Mouse (Mus musculus): ENCODE data around the gene Cks1b.

Cks1b gene

DNA sequence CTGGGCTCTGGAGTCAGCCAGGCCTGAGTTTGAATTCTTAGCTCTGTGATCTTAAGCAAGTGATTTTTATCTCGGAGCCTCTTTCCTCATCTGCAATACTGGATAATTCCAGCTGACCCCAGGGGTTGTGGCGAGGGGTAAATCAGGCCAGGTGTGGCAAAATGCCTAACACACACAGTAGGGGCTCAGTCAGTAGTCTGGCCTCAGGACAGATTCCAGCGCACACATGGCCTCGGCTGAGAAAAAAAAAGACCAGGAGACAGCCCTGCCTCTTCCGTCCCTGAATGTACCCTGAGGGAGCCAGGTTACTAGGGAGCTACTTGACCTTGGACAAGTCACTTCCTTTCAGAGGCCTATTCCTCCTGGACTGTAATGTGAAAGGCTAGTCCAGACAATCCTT is 35.2 kb downstream of the Cks1b start:
- DNase-seq (ENCODE audit: low spot score in 2 of 2) = no peak

GRCm38 (mm10) chr3:89382033-89382882 is 35.9 kb downstream of the Cks1b start:
- no peak for DNase-seq (ENCODE audit: low spot score in 2 of 2)

- no peak for DNase-seq (ENCODE audit: low spot score in 2 of 2)
Observed at GRCm38 (mm10) chr3:89381233-89381632, 37.0 kb downstream of the Cks1b start.

DNA sequence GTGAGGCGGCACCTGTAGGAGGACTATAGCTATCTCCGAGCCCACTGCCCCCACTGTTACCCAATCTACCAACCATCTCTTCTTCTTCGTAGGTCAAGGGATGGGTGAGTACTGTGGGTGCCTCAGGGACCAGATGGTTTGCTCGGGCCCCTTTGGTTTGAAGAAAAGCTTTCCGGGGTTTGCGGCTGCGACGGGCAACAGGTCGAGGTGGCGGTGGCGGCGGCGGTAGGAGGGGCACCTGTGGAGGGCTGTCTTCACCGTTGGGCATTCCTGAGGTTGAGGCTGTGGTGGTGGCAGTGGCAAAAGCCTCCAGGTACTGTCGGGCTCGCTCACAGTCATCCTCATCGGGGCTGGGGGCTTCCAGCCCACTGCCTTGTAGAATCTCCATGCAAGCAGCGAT is 37.5 kb downstream of the Cks1b start:
- no peak for DNase-seq (ENCODE audit: low spot score in 2 of 2)

GRCm38 (mm10) chr3:89380291-89380690 is 37.9 kb downstream of the Cks1b start:
- no peak for DNase-seq (ENCODE audit: low spot score in 2 of 2)

- no peak for DNase-seq (ENCODE audit: low spot score in 2 of 2)
Observed at GRCm38 (mm10) chr3:89379388-89380131, 38.6 kb downstream of the Cks1b start.

DNA sequence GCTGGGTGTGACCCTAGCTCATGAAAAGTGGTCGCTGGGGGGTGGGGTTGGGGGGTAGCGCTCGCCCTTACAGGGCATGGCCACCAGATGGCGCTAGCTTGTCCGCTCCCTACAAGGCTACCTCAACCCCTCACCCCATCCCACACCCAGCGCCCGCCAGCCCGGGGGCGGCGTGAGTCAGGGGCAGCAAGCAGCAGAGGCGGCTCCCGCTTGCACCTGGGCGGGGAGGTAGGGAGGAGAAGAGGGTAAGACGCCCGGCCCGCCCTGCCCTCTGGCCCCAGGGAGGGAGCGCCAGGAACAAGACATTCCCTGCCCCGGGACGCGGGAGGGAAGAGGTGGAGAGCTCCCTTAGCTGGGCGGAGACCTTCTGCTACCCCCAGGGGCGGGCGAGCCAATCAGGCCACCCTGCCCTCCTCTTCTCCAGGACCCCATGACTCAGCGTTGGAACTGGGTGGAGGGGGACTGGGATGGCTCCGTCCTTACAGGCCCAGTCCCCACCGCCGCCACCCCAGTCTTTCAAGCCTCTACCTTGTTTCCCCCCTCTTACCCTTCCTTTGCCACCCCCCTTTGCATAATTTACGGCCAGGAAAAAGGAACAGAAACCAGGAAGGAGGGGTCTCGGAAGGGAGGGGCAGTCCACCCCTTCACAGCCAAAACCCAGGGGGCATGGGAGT is 39.7 kb downstream of the Cks1b start:
- peak in 1 of 2 experiments; percentile 57 for DNase-seq (ENCODE audit: low spot score in 2 of 2)

DNA sequence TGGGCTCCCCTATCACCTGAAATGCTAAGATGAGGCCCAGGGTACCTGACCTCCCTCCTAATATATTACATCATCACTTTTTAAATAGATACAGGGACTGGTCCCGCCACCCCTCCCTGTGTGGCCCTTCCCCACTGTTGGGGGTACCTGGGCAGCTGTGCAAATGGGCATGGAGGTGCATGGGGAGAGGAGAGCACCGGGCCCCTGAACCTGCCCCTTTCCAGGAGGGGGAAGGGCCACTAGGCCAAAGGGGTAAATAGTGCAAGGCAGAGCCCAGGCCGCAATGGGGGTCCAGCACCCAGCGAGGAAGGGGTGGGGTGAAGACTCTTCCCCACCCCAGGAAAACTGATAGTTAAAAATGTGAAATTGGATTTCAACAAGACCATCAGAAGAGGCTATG is 40.4 kb downstream of the Cks1b start:
- no peak for DNase-seq (ENCODE audit: low spot score in 2 of 2)

DNA sequence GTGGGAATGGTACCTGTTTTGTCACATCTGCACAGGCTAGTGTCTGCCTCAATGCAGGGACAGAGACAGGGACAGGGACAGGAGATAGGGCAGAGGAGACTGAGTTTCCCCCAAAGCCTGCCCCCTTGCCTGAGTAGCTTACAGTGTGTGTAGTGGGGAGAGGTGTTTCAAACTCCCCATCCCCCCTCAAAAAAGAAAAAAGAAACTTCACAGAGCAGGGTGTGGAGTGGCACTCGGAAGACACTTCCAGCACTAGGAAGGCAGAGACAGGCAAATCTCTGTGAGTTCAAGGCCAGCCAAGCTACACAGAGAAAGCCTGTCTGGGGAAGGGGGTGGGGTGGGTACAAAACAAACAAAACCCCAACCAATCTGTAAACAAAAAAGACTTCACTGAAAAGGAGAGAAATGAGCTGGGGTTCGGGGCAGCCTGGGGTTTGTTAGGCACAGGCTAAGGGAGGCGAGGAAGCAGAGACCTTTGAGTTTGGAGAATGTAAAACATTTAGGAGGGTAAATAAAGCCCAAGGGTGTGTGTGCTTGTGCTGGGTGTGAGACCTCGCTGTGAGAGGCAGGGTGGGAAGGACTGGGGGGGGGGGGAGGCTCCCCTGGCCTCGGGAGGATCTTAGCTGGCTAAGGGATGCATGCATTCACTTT is 44.5 kb downstream of the Cks1b start:
- no peak for DNase-seq (ENCODE audit: low spot score in 2 of 2)

DNA sequence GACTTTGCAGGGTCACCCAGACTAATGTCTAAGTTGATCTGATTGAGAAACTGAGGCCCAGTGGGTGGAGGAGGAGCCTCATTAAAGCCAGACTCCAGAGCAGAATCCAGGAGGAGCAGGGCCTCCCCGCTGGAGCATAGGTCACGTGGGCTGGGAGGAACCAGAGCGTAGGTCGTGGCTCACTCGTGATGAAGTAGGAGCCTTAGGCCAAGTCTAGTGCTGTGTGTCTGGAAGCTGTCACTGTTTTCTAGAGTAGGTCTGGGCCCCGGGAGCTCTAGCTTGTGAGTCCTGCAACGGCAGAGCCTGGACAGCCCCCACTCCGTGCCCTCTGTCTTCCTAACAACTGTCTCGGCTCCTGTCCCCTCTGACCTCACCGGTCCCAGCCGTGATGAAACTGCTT is 50.8 kb downstream of the Cks1b start:
- DNase-seq (ENCODE audit: low spot score in 2 of 2) = no peak

DNA sequence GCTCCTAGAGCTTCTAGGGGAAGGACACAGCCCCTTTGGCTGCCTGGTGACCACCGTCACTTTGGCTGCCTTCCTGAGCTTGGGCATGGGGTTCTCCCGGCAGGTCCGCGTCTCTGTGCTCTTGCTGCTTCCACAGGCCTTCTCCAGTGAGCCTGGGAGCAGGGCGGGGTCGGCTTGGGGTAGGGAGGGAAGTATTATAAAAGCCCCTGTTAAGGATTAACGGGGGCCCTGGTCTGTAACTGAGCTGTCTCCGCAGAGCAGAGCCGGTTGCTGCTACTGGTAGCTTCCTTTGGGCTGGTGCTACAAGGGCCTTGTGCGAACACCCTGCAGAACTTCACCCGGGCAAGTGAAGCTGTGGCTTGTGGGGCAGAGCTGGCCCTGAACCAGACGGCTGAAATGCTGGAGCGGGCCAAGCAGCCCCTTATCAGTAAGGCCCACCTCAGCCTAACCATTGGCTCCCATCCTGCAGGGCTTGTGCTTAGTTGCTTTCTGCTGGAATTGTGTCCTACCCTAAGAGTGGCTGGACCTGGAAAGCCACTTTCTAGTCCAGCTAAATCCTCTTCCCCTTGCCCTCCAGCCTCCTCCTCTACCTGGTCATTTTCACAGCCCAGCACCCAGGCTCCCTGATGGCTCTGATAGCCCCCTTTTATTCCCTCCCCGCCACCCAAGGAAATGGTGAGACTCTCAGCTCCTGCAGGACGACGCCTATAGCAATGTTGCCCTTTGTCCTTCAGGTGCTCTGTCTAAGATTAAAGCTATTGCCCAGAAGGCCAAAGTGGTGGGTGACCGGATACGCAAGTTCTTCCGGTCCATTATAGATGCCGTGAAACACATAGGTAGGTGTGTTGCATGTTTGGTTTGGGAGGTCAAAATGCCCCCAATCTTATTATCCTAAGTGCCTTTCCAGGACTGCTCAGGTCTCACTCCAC is 52.4 kb downstream of the Cks1b start:
- no peak for DNase-seq (ENCODE audit: low spot score in 2 of 2)
